Mouse (Mus musculus): ENCODE results near the gene Tap2. TPM values are rescaled to one million over a fixed set of nuclear protein-coding genes. Genes with fewer than 3 reads are reported as not detected.

Gene Tap2
- polyA plus RNA-seq (2017; shearing (Covaris generic)): 100 to 1,000 TPM in 1 of 2 experiments, 10 to 100 TPM in 1; 68.0 to 148 TPM

GRCm38 (mm10) chr17:34203444-34203843 lies at the start of gene Tap2:
TSS of gene Tap2 (plus strand) at chr17:34203527.
- peak; percentile 13 for ATAC-seq

GRCm38 (mm10) chr17:34155534-34155933 lies 47.8 kb upstream of the Tap2 start:
- no peak for ATAC-seq

- ATAC-seq: peak; percentile 28
These were observed 39.0 kb upstream of the Tap2 start for GRCm38 (mm10) chr17:34164202-34164895.

GRCm38 (mm10) chr17:34165033-34165730 lies 38.1 kb upstream of the Tap2 start:
- ATAC-seq: no peak

GRCm38 (mm10) chr17:34169279-34169678 lies 34.0 kb upstream of the Tap2 start:
- ATAC-seq: no peak

- no peak for ATAC-seq
These were observed 32.8 kb upstream of the Tap2 start for GRCm38 (mm10) chr17:34170487-34170876.

- peak; percentile 94 for ATAC-seq
These were observed 32.3 kb upstream of the Tap2 start for GRCm38 (mm10) chr17:34170877-34171498.

- ATAC-seq: no peak
These were observed 30.8 kb upstream of the Tap2 start for GRCm38 (mm10) chr17:34172528-34172927.

GRCm38 (mm10) chr17:34174075-34174474 lies 29.3 kb upstream of the Tap2 start:
- ATAC-seq: no peak

- ATAC-seq: no peak
These were observed 26.1 kb upstream of the Tap2 start for GRCm38 (mm10) chr17:34177179-34177578.

- no peak for ATAC-seq
These were observed 24.3 kb upstream of the Tap2 start for GRCm38 (mm10) chr17:34179019-34179418.

GRCm38 (mm10) chr17:34179913-34180859 lies 23.1 kb upstream of the Tap2 start:
- no peak for ATAC-seq

- ATAC-seq: no peak
These were observed 19.6 kb upstream of the Tap2 start for GRCm38 (mm10) chr17:34183564-34184219.

- ATAC-seq: no peak
These were observed 17.8 kb upstream of the Tap2 start for GRCm38 (mm10) chr17:34185526-34185925.

GRCm38 (mm10) chr17:34186885-34187260 lies 16.5 kb upstream of the Tap2 start:
- peak; percentile 43 for ATAC-seq

- ATAC-seq: peak; percentile 88
These were observed 15.9 kb upstream of the Tap2 start, which contains the start of the genes Tap1 and Psmb9 for GRCm38 (mm10) chr17:34187261-34187916. TSS of gene Tap1 (plus strand) at chr17:34187553. TSS of gene Psmb9 (minus strand) at chr17:34187764.

GRCm38 (mm10) chr17:34188010-34188409 lies 15.3 kb upstream of the Tap2 start:
- no peak for ATAC-seq

- no peak for ATAC-seq
These were observed 14.3 kb upstream of the Tap2 start for GRCm38 (mm10) chr17:34188986-34189385.

GRCm38 (mm10) chr17:34192852-34193251 lies 10.5 kb upstream of the Tap2 start:
- ATAC-seq: no peak

- no peak for ATAC-seq
These were observed 9.9 kb upstream of the Tap2 start for GRCm38 (mm10) chr17:34193468-34193867.

GRCm38 (mm10) chr17:34194723-34195122 lies 8.6 kb upstream of the Tap2 start:
- ATAC-seq: no peak

Data from activated CD4-positive, CD25-positive, alpha-beta regulatory T cell, adult 4 months (primary cell).